Mouse (Mus musculus) heart, embryonic 12.5 days (tissue): Measurements from ENCODE around the gene Phyh. TPM values are rescaled to one million over a fixed set of nuclear protein-coding genes. Genes with fewer than 3 reads are reported as not detected.
A peak's percentile ranks its signal among the peaks of the same experiment; 100 is the strongest.
"Not testable (repeated sequence)": the region's sequence is repeated elsewhere in the genome, so short reads cannot be mapped to it uniquely, and the experiment has no call there.

Experiments used
- ATAC-seq: fragments of 200-750 bp; cut with Nextera tagmentation; 2 replicates; pipeline ENCODE4 v1.8.0; 2017; ENCODE audit warnings: moderate TSS enrichment, moderate library complexity; ENCODE audit not compliant: insufficient number of reproducible peaks, low FRiP score
- H3K27ac ChIP-seq: fragments of 300-500 bp; sonication (generic); 2 replicates; pipeline ENCODE4 v1.5.1; 2016; ENCODE audit warnings: mild to moderate bottlenecking, moderate library complexity; ENCODE audit not compliant: poor library complexity, severe bottlenecking
- H3K27me3 ChIP-seq: fragments of 300-500 bp; sonication (generic); replicated peaks from 2 replicates; pipeline ENCODE4 v1.6.1; 2016; ENCODE audit warnings: mild to moderate bottlenecking, moderate library complexity
- H3K36me3 ChIP-seq: fragments of 300-500 bp; sonication (generic); 2 replicates; pipeline ENCODE4 v1.6.1; 2016; ENCODE audit warnings: mild to moderate bottlenecking, moderate library complexity
- H3K4me1 ChIP-seq: fragments of 300-500 bp; sonication (generic); replicated peaks from 2 replicates; pipeline ENCODE4 v1.6.1; 2016; ENCODE audit warnings: mild to moderate bottlenecking
- H3K4me2 ChIP-seq: fragments of 300-500 bp; sonication (generic); 2 replicates; pipeline ENCODE4 v1.6.1; 2016; ENCODE audit warnings: mild to moderate bottlenecking, moderate library complexity
- H3K4me3 ChIP-seq: fragments of 300-500 bp; sonication (generic); 2 replicates; pipeline ENCODE4 v1.5.1; 2016; ENCODE audit warnings: mild to moderate bottlenecking
- H3K9ac ChIP-seq: fragments of 300-500 bp; sonication (generic); 2 replicates; pipeline ENCODE4 v1.6.1; 2016; ENCODE audit warnings: mild to moderate bottlenecking, moderate library complexity
- H3K9me3 ChIP-seq: fragments of 300-500 bp; sonication (generic); replicated peaks from 2 replicates; pipeline ENCODE4 v1.6.1; 2016; ENCODE audit warnings: mild to moderate bottlenecking, moderate library complexity
- WGBS: fragments of 180-500 bp; shearing (Covaris S2); methylation state at CpG from one replicate; pipeline ENCODE4 v1.1.7; 2016; 5-methylcytosine and 5-hydroxymethylcytosine counted together
- polyA plus RNA-seq: library from polyadenylated mRNA; unstranded; fragments of >200 nt; fragmentation: Nextera tagmentation; extraction: Ambion mirVana; gene quantifications from 2 replicates; pipeline ENCODE4 v1.2.1, GENCODE M21; 2016

Phyh gene
- polyA plus RNA-seq, 1 experiment from 2014 or later: 132 TPM

DNA sequence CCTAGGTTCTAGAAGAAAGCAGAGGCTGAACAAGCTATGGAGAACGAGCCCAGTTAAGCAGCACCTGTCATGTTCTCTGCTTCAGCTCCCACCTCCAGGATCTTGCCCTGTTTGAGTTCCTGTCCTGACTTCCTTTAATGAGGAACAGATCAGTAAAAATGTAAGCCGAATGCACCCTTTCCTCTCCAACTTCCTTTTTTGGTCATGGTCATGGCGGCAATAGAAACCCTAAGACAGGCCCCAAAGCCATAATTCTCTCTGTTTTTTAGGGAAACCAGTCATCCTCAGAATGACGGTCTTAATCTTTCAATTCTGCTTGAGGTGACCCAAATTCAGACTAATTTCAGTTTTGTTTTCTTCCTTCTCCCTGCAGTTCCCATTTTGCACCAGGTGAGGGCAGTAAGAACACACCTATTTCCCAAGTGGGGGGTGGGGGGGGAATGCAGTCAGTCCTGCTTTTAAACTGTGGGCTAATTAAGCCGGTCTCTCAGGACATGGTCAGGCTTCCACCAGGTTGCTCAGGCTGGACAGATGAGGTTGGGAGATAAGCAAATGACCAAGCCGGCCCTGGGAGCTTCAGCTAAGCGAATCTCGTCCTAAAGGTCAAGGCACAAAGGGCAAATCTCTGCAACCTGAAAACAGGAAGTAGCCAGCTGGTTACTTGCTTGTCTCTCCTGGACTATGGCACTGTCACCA, 1.3 kb upstream of the Phyh start:
- 14% methylated on average over 8 of the region's 8 CpGs for WGBS
- Histone ChIP-seq H3K9me3 (peaks cover 6% of the 10 kb centered on the region), H3K4me2 (peak overlapping the region; percentile 62), H3K4me1 (peaks cover 8% of the 10 kb centered on the region), H3K36me3 (no peaks in the 10 kb centered on the region), H3K27ac (no peak overlapping the region), H3K27me3 (no peaks in the 10 kb centered on the region), H3K4me3 (peak overlapping the region; percentile 10; the same call in 1 of the 2 replicates), H3K9ac (no peak overlapping the region)
- no peak for ATAC-seq

DNA sequence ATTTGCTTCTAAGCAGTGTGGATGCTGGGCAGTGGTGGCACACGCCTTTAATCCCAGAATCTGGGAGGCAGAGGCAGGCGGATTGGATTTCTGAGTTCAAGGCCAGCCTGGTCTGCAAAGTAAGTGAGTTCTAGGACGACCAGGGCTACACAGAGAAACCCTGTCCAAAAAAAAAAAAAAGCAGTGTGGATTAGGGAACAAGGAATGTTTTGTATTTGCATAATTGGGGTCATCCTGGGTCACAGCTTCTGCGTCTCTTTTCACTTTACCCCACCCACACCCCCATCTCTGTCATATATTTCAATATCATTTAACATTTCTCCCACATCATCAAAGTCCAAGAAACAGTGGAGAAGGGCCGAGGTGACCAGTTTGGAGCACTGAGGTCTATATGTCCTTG, 2.2 kb downstream of the Phyh start:
- no peak overlapping the region for H3K9ac ChIP-seq
- peaks cover 5% of the 10 kb centered on the region; the same call in 1 of the 2 replicates for H3K9me3 ChIP-seq
- peaks cover 22% of the 10 kb centered on the region for H3K36me3 ChIP-seq
- H3K27ac ChIP-seq: no peak overlapping the region
- H3K4me1 ChIP-seq: peaks cover 5% of the 10 kb centered on the region
- H3K27me3 ChIP-seq: no peaks in the 10 kb centered on the region
- H3K4me3 ChIP-seq: no peak overlapping the region
- no peak for ATAC-seq
- no peak overlapping the region for H3K4me2 ChIP-seq
- 80% methylated on average over 5 of the region's 5 CpGs for WGBS

DNA sequence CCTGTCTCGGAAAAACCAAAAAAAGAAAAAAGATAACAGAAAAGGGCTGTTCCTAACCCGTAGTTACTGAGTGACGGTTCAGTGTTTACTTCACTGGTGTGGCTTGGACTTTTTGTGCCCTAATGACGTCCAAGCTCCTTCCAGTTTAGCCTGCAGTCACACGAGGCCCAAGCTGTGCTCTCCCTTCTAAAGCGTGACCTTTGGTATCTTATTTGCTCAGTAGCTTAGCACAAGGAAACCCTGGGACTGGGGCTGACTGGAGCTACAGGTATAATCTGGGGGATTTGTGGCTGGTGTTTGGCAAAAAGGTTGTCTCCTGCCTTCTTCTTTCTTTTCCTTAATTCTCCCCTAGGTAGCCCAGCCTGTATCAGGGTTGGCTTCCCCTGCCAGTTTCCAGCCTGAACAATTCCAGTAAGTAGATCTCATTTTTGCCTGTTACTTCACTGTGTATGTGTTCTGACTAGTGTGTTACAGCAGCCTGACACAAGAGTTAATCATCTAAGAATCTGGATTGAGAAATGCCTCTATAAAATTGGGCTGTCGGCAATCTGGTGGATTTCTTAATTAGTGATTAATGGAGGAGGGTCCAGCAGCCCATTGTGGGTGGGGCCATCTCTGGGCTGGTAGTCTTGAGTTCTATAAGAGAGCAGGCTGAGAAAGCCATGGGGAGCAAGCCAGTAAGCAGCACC, 3.8 kb downstream of the Phyh start:
- ATAC-seq: no peak
- Histone ChIP-seq H3K27me3 (no peaks in the 10 kb centered on the region), H3K4me2 (no peak overlapping the region), H3K9me3 (peaks cover 5% of the 10 kb centered on the region; the same call in 1 of the 2 replicates), H3K27ac (no peak overlapping the region), H3K4me1 (peaks cover 5% of the 10 kb centered on the region), H3K9ac (no peak overlapping the region), H3K36me3 (peaks cover 37% of the 10 kb centered on the region), H3K4me3 (no peak overlapping the region)
- WGBS: 46% methylated on average over 7 of the region's 7 CpGs

DNA sequence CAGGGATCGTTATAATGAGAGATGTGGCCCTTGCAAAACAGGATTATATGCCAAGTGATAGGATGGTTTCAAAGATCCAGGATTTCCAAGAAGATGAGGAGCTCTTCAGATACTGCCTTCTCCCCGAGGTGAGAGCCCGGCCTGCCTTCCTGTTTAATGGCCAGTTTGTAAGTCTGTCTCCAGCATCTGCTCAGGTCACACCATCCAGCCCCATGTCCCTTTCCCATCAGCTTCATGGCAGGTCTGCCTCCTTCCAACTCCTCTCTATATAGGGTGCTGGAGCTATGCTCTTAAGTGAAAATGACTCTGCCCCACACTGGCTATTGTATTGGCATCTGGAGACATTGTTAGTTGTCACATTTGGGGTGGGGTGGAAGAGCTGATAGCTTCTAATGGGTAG, 8.6 kb downstream of the Phyh start:
- H3K4me3 ChIP-seq: no peak overlapping the region
- H3K27ac ChIP-seq: no peak overlapping the region
- H3K27me3 ChIP-seq: no peaks in the 10 kb centered on the region
- H3K9ac ChIP-seq: no peak overlapping the region
- H3K36me3 ChIP-seq: peaks cover 78% of the 10 kb centered on the region
- peaks cover 5% of the 10 kb centered on the region; the same call in 1 of the 2 replicates for H3K9me3 ChIP-seq
- whole genome bisulfite sequencing: 90% methylated on average over 3 of the region's 3 CpGs
- no peaks in the 10 kb centered on the region for H3K4me1 ChIP-seq
- ATAC-seq: no peak
- H3K4me2 ChIP-seq: no peak overlapping the region

DNA sequence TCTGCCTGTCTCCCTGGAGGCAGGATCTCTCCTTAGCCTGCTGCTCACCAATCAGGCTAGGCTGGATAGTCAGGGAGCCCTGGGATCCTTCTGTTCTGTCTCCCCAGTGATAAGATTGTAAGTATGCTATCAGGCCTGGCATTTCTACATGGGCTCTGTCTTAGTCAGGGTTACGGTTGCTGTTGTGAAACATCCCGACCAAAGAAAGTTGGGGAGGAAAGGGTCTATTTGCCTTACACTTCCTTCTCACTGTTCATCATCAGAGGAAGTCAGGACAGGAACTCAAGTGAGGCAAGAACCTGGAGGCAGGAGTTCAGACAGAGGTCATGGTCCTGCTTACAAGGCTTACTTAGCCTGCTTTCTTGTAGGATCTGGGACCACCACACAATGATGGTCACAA, 10.4 kb downstream of the Phyh start:
- H3K27me3 ChIP-seq: no peaks in the 10 kb centered on the region
- H3K9me3 ChIP-seq: peaks cover 5% of the 10 kb centered on the region; the same call in 1 of the 2 replicates
- no peak overlapping the region for H3K4me2 ChIP-seq
- H3K4me1 ChIP-seq: no peaks in the 10 kb centered on the region
- H3K36me3 ChIP-seq: peaks cover 79% of the 10 kb centered on the region
- no peak for ATAC-seq
- no peak overlapping the region for H3K4me3 ChIP-seq
- H3K27ac ChIP-seq: no peak overlapping the region
- H3K9ac ChIP-seq: no peak overlapping the region
- 55% methylated on average over 2 of the region's 2 CpGs for WGBS

DNA sequence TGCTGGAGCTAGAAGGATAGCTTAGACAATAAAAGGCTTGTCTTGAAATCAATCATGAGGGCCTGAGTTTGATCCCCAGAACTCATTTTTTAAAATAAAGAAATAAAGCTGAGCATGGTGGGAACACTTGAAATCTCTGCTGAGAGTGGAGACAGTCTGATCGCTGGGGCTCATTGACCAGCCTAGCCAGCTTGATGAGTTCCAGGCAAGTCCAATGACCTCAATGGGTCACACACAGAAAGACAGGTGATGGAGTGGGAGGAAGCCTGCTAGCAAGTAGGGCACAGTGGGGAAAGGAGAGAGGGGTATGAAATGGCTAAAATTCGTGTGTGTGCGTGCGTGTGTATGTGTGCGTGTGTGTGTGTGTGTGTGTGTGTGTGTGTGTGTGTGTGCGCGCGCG, 15.7 kb downstream of the Phyh start:
- no peak overlapping the region for H3K4me3 ChIP-seq
- no peak for ATAC-seq
- no peak overlapping the region for H3K27ac ChIP-seq
- no peaks in the 10 kb centered on the region; the same call in 1 of the 2 replicates for H3K9me3 ChIP-seq
- no peak overlapping the region for H3K9ac ChIP-seq
- H3K4me1 ChIP-seq: no peaks in the 10 kb centered on the region
- no peak overlapping the region for H3K4me2 ChIP-seq
- H3K27me3 ChIP-seq: no peaks in the 10 kb centered on the region
- WGBS: 86% methylated on average over 9 of the region's 9 CpGs
- H3K36me3 ChIP-seq: peaks cover 70% of the 10 kb centered on the region

DNA sequence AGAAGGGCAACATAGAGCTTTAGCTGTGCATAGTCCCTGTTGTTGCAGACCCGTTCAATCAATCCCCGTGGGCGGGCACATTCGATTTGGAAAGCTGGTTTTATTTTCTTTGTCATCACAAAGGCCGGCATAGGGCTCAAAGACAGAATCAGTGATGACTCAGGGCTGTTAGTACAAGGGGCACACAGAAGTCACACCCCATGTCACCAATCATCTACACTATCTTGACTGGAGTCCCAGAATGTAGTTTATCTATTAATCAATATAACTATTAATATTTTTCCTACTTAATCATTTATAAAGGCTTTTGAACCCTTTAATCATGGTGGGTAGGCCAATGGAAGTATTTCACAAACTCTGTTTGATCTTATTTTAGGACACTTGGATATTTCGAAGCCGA, 19.1 kb downstream of the Phyh start:
- Histone ChIP-seq H3K4me2 (no peak overlapping the region), H3K27me3 (no peaks in the 10 kb centered on the region), H3K9ac (no peak overlapping the region), H3K36me3 (peaks cover 58% of the 10 kb centered on the region), H3K27ac (no peak overlapping the region), H3K4me1 (no peaks in the 10 kb centered on the region), H3K4me3 (no peak overlapping the region), H3K9me3 (peaks cover 11% of the 10 kb centered on the region; the same call in 1 of the 2 replicates)
- ATAC-seq: no peak
- WGBS: 90% methylated on average over 7 of the region's 7 CpGs

DNA sequence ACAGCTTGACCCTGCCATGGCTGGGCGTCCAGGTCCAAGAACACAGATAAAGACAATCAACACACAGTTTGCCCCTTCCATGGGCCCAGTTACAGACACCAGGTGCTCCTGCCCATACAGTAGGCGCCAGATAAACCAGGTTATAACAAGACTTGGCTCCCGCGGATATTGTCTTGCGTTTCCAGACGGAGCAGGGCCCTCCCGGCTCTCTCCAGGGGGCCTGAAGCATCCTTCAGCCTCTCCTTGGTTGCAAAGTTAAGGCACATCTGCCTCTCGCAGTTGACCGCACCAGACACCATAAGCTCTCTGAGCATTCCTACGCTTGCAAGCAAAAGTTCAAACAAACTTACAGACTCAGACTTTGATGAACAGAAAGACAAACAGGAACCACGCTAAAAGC, 22.0 kb downstream of the Phyh start:
- no peaks in the 10 kb centered on the region for H3K4me1 ChIP-seq
- no peak overlapping the region for H3K4me2 ChIP-seq
- H3K27ac ChIP-seq: no peak overlapping the region
- no peaks in the 10 kb centered on the region for H3K27me3 ChIP-seq
- ATAC-seq: no peak
- peaks cover 23% of the 10 kb centered on the region for H3K9me3 ChIP-seq
- H3K4me3 ChIP-seq: no peak overlapping the region
- H3K9ac ChIP-seq: no peak overlapping the region
- WGBS: 84% methylated on average over 11 of the region's 11 CpGs
- peaks cover 43% of the 10 kb centered on the region for H3K36me3 ChIP-seq

DNA sequence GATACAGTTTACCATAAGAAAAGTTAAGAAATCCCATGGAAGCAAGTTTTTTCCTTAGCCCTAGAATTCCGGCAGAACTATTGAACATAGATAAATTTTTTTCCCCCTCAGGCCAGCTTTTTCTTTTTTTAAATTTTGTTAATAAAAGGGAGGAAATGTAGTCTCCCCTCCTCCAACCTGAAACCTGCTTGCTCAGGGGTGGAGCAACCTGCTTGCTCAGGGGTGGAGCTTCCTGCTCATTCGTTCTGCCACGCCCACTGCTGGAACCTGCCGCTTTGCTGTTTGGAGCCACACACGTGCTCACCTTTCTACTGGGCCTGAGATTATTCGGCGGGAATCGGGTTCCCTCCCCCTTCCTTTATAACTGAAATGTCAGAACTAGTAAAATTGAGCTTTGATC, 30.9 kb downstream of the Phyh start:
- H3K27ac ChIP-seq, ATAC-seq, H3K27me3 ChIP-seq, H3K4me2 ChIP-seq, H3K4me3 ChIP-seq, H3K36me3 ChIP-seq, H3K4me1 ChIP-seq, H3K9ac ChIP-seq: not testable (repeated sequence)
- H3K9me3 ChIP-seq: peaks cover 13% of the 10 kb centered on the region; the same call in 1 of the 2 replicates
- WGBS: 82% methylated on average over 6 of the region's 8 CpGs

DNA sequence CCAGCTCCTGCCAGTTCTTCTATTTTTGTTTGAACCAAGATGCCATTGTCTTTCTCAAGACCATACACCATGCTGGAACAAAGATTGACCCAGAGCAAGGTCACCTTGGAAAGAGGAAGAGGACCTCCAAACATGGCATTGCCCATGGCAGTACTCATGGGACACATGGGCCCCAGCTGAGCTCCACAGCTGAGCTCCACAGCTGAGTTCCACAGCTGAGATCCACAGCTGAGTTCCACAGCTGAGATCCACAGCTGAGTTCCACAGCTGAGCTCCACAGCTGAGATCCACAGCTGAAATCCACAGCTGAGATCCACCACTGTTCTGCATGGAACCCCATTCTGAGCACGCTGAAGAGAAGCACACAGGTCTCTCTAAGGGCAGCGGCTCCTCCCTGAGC, 32.2 kb downstream of the Phyh start:
- Histone ChIP-seq H3K4me3 (no peak overlapping the region), H3K27ac (no peak overlapping the region), H3K9me3 (peaks cover 13% of the 10 kb centered on the region; the same call in 1 of the 2 replicates), H3K27me3 (no peaks in the 10 kb centered on the region), H3K9ac (no peak overlapping the region), H3K4me1 (no peaks in the 10 kb centered on the region), H3K4me2 (no peak overlapping the region), H3K36me3 (no peaks in the 10 kb centered on the region)
- ATAC-seq: no peak
- WGBS: 83% methylated on average over 2 of the region's 2 CpGs

DNA sequence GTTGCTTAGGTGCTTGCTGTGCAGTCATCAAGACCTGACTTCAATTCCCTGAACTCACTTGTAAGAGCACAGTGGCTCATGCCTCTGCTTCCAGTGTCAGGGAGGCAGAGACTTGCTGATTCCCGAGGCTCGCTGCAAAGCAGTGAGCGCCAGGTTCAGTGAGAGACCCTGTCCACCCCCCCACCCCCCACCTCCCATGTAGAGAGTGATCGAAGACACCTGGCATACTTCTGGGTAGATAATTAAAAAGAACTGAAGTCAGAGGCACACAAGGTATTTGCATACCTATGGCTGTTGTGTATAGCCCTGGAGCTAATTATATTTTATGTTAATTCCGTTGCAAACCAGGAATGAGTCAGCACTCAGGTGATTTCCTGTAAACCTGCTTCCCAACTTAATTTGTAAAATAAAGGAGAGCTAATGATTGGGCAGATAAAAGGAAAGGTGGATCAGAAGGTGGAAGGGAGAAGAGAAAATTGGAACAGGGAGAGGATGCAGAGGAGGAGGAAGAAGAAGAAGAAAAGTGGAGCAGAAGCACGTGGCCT, 35.5 kb downstream of the Phyh start:
- no peak for ATAC-seq
- no peak overlapping the region for H3K27ac ChIP-seq
- no peak overlapping the region for H3K4me2 ChIP-seq
- no peak overlapping the region for H3K4me3 ChIP-seq
- no peaks in the 10 kb centered on the region for H3K4me1 ChIP-seq
- 84% methylated on average over 6 of the region's 6 CpGs for WGBS
- no peak overlapping the region for H3K9ac ChIP-seq
- H3K36me3 ChIP-seq: no peaks in the 10 kb centered on the region
- no peaks in the 10 kb centered on the region for H3K27me3 ChIP-seq
- H3K9me3 ChIP-seq: peaks cover 13% of the 10 kb centered on the region; the same call in 1 of the 2 replicates
